Mouse (Mus musculus): ENCODE results near the gene Traf4.

Traf4 gene

GRCm38 (mm10) chr11:78182961-78183844 lies 17.8 kb upstream of the Traf4 start, which contains the start of gene Rpl23a:
Rpl23a (minus strand) TSS chr11:78183584.
- in situ Hi-C loops (cut with MseI, MboI): no loop called here

DNA sequence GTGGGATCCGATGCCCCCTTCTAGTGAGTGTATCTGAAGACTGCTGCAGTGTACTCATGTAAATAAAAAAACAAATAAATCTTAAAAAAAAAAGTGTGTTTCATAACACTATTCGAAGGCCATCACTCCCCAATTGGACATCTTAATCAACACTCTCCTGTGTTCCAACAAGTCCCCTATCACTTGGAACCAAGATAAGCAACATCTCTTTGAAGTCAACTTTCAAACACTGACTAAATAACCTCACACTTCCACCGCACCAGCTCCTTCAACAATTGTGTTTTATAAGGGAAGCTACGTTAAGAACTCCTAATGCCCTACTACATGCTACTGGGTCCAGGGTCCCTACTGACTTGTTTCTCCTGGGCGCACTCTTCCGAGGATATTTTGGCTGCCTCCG lies 17.1 kb upstream of the Traf4 start:
- in situ Hi-C loops (cut with MseI, MboI): no loop called here

- in situ Hi-C loops (cut with MseI, MboI): no loop called here
These were observed 16.5 kb upstream of the Traf4 start for GRCm38 (mm10) chr11:78181830-78182357.

- in situ Hi-C loops (cut with MseI, MboI): no loop called here
These were observed 14.8 kb upstream of the Traf4 start for GRCm38 (mm10) chr11:78180081-78180761.

- in situ Hi-C loops (cut with MseI, MboI): no loop called here
These were observed 14.1 kb upstream of the Traf4 start for GRCm38 (mm10) chr11:78179438-78179999.

DNA sequence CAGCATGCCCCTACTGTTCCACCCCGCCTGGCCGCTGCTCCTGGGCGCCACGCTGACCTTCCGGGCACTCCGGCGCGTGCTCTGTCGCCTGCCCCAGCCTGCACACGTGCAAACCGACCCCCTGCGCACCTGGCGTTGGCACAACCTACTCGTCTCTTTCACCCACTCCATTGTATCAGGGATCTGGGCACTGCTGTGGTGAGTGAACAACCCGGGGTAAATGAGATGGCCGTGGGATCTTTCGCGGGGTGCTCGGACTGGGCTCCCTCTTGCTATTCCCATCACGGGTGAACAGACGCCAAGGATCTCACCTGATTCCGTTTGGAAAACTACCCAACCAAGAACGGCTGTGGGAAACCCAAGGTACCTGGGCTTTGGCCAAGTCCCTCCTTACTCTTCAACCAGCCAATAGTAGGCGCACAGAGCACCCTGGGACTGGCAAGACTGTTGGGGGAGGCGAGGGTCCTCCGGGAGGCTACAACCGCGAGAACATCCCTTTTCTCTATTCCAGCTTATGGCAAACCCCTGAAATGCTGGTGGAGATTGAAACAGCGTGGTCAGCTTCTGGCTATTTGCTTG lies 13.6 kb upstream of the Traf4 start:
- in situ Hi-C loops (cut with MseI, MboI): no loop called here

GRCm38 (mm10) chr11:78177903-78178858 lies 12.8 kb upstream of the Traf4 start:
- in situ Hi-C loops (cut with MseI, MboI): no loop called here

GRCm38 (mm10) chr11:78177437-78177836 lies 12.0 kb upstream of the Traf4 start:
- in situ Hi-C loops (cut with MseI, MboI): no loop called here

GRCm38 (mm10) chr11:78176905-78177331 lies 11.5 kb upstream of the Traf4 start:
- in situ Hi-C loops (cut with MseI, MboI): no loop called here

GRCm38 (mm10) chr11:78176402-78176862 lies 11.0 kb upstream of the Traf4 start, which contains the start of the genes Nek8 and Tlcd1:
Nek8 (minus strand) TSS chr11:78176675.
Tlcd1 (plus strand) TSS chr11:78176711.
- in situ Hi-C loops (cut with MseI, MboI): no loop called here

DNA sequence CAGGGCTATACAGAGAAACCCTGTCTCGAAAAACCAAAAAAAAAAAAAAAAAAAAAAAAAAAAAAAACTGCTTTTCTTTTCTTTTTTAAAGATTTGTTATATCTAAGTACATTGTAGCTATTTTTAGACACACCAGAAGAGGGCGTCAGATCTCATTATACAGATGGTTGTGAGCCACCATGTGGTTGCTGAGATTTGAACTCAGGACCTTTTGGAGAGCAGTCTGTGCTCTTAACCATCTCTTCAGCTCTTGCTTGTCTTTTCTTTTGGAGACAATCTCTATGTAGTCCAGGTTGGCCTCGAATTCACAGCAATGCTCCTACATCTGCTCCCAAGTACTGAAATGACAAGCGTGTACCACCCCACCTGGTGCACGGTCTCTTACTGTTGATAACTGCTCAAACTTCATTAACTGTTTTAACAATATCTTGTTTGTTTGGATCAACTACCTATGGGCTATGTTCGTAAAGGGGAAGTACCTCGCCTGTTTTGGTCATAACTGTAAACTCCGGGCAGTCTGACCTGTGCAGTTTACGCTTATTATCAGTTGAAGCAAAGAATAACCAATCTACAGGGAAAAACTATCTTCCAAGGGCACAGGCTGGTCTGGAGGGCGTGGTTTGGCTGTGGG lies 10.5 kb upstream of the Traf4 start:
- in situ Hi-C loops (cut with MseI, MboI): no loop called here

DNA sequence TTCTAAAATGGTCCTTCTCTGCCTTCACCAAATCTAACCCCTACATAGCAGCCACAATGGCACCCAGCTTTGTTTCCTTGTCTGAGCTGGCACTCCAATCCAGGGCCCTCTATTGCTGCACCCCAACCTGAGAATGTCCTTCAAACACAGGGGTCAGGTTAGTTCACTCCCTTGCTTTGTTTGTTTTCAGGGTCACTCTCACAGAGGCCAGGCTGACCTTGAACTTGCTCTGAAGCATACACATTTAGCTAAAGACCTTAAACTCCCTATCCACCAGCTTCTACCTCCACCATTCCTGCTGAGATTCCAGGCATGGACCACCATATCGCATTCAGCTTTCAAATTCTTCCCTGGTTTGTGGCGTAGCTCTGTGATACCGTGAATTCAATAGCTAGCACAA lies 9.1 kb upstream of the Traf4 start:
- in situ Hi-C loops (cut with MseI, MboI): no loop called here

DNA sequence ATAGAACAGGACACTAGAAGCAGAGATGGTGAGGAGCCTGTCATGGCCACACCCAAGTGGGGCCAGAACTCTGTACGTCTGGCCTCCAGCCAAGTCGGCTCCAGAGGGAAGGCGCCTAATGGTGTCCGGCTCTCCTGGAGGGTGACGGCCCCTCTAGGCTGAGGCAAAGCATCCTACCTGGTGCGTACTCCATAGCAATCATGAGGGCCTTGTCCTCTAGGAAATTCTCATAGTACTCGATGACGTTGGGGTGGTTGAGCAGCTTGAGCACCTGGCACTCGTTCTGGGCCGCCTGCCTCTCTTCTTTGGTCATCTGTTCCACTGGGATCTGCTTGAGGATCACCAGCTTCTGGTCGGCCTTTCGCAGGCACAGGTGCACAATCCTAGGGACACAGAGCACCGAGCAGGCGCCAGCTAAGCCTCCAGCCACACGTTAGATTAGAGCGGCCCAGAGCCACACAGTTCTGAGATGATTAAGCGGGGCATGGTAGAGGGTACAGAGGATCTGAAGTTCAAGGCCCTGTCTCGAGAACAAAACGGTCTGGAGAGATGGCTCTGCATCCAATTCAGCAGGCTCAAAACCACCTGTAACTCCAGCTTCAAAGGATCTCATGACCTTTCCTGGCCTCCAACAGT lies 7.5 kb upstream of the Traf4 start:
- in situ Hi-C loops (cut with MseI, MboI): no loop called here

DNA sequence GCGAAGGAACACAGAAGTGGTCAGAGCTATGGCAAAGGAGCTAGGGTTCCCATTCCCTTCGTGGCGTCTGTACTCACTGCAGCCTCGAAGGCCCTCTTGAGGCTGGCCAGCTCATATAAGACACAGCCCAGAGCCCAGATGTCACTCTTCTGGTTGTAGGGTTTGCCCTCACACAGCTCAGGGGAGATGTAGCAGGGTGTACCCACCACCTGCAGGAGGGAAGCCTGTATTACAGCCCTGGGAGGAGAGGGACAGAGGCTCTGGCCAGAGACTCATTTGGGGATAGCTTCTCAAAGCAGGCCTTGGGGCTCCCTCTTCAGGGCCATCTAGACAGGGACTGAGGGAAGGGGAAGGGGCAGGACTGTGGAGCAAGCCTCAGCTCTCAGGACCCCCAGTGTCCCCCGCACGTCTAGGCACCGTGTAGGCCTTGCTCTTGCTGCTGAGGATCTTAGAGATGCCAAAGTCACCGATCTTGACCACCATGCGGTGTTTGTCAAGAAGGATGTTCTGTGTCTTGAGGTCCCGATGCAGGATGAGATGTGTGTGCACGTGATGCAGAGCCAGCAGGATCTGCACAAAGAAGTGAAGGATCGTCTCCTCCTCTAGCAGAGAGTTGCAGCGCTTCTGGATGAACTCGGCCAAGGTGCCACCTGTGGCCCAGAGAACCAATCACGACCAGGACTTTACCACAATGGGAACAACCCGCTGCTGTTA lies 6.8 kb upstream of the Traf4 start:
- in situ Hi-C loops (cut with MseI, MboI): no loop called here

DNA sequence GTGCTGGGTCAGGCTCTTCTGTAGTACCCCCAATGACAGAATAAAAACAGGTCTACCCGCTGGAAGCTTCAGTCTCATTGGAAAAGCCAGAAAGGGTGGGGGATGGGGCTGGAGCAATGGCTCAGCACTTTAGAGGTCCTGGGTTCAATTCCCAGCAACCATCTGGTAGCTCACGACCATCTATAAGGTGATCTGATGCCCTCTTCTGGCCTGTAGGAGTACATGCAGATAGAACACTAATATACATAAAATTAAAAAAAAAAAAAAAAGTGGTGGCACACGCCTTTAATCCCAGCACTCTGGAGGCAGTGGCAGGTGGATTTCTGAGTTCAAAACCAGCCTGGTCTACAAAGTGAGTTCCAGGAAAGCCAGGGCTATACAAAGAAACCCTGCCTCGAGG lies 5.9 kb upstream of the Traf4 start:
- in situ Hi-C loops (cut with MseI, MboI): no loop called here

- in situ Hi-C loops (cut with MseI, MboI): no loop called here
These were observed 4.9 kb upstream of the Traf4 start for GRCm38 (mm10) chr11:78170306-78170705.

DNA sequence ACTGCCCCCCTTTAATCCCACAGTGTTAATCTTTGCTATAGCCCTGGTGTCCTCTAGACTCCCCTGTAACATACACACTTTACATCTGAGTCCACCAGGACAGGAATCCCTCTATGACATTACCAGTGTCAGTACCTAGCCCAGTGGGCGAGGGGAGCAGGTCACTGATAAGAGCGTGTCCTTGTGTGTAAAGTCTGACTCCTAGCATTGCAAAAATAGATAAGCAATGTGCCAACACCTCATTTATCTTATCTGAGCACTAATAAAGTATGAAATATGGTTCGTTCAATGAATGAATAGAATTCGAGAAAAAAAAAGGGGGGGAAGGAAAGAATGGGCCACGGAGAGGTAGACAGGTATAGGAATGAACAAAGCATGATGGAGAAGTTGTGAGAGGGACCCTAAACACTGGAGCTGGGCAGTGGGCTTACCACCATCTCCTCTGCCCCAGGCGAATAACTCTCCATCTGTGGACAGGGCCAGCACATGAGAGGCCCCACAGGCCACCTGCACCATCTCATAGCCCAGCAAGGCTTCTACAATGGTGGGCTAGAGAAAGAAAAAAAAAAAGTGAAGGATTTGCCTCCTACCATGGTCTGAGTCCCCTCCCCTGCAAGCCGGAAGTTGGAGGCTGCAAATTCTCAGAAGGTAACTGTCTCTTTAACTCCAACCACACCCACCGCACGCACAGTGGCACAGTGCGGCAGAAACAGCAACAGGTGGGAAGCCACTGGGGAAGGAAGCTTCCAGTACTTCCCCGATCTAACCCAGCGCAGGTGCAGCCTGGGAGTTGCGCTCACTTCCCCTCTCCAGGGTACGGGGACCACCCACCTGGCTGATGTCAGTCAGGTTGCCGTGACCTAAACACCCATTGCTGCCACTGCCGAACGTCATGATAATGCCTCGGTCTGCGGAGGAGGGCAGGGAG lies 3.4 kb upstream of the Traf4 start:
- in situ Hi-C loops (cut with MseI, MboI): no loop called here

All from mouse trophoblast stem cell (cell line).